Mouse (Mus musculus) brain, embryonic 14.5 days (tissue): ENCODE results near the gene 0610040J01Rik.

Source experiments
- CTCF ChIP-seq: fragments of 200-500 bp; IDR thresholded peaks from 2 replicates; pipeline ENCODE4 v1.5.1; 2012; ENCODE audit warnings: inconsistent platforms, mild to moderate bottlenecking, moderate library complexity, borderline replicate concordance; ENCODE audit not compliant: insufficient read depth, insufficient read length; ENCODE audit errors: extremely low read depth
- POLR2A ChIP-seq: fragments of 200-500 bp; IDR thresholded peaks from 2 replicates; pipeline ENCODE4 v1.6.1; 2012; ENCODE audit warnings: mild to moderate bottlenecking, inconsistent platforms, borderline replicate concordance; ENCODE audit not compliant: poor library complexity, insufficient read depth, insufficient read length, severe bottlenecking; ENCODE audit errors: extremely low read depth

- TF ChIP-seq POLR2A (no peak), CTCF (no peak)
These were observed 118.7 kb downstream of the 0610040J01Rik start for GRCm38 (mm10) chr5:63930824-63931358.
